Mouse (Mus musculus) lung, adult 18-20 months (tissue): ENCODE results near the gene Endou.
A peak's percentile ranks its signal among the peaks of the same experiment; 100 is the strongest.

ENCODE experiments used
- DNase-seq, 2 experiments: peaks; one replicate each; pipeline ENCODE4 v3.0.0; 2022; ENCODE audit warnings: mixed read lengths in 2 of 2

Endou gene

GRCm38 (mm10) chr15:97754476-97754875 lies 23.3 kb upstream of the Endou start:
- DNase-seq = peak in 1 of 2 experiments; percentile 34

DNA sequence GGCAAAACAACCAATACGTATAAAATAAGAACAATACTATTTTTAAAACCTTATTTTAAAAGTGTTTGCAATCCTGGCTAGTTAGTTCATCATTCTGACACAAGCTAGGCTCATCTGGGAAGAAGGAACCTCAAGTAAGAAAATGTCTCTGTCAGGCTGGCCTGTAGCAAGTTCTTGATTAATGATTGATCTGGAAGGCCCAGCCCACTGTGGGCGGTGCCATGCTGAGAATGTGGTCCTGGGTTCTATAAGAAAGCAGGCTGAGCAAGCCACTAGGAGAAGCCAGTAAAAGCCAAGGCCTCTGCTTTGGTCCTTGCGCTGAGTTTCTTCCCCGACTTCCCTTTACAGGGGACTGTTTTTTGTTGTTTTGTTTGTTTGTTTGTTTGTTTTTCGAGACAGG lies 21.4 kb upstream of the Endou start:
- DNase-seq = no peak

DNA sequence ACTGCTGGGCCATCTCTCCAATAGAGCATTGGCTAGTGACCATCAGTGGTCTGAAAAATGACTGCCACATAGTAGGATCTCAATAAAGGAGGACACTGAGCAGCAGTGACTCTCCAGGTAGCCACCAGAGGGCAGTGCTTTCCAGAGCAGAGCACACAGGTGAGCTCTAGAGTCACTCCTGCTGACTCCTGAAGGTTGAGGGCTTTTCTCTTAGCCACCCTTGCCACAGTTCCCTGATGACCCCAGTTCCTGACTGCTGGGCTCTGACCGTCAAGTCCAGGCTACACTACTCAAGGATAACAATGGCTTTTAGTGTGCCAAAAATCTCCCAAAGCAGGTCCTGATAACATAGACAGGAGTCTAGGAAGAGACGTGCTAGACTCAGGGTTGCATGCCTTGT lies 20.5 kb upstream of the Endou start:
- DNase-seq = peak in 1 of 2 experiments; percentile 28

- peak; percentile 88 to 92 for DNase-seq
These were observed 19.6 kb upstream of the Endou start for GRCm38 (mm10) chr15:97750697-97751096.

GRCm38 (mm10) chr15:97749841-97750240 lies 18.7 kb upstream of the Endou start:
- DNase-seq = no peak

DNA sequence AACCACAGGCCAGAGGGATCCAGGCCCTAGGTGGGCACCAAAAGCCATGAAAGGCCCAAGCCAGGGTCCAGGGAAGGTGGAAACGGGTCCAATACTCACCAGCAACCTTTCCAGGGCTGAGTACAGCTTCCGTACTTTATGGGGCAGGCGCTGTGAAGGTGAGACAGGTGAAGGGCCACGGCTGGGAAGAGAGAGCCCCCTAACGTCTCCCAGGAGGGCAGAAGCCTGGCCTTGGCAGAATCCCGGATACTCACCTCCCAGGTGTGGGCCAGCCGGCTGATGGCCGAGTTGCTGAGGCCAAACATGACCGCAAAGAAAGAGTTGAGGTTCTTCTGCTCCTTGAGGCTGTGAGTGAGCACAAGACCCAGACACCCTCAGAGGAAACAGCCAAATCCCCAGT lies 18.3 kb upstream of the Endou start:
- no peak for DNase-seq

GRCm38 (mm10) chr15:97748964-97749363 lies 17.8 kb upstream of the Endou start:
- DNase-seq = no peak

GRCm38 (mm10) chr15:97748309-97748708 lies 17.2 kb upstream of the Endou start:
- no peak for DNase-seq

DNA sequence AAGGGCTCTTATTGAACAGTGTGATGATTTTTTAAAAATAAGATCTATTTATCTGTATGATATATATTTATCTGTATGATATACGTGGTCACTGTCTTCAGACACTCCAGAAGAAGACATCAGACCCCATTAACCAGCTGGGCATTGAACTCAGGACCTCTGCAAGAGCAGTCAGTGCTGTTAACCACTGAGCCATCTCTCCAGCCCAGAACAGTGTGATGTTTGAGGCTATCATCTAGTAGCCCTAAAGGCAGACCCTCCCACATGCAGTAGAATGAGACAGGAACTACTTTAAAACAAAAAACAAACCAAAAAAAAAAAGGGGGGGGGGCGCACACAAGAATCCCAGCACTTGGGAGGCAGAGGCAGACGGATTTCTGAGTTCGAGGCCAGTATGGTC lies 16.3 kb upstream of the Endou start:
- DNase-seq = no peak

DNA sequence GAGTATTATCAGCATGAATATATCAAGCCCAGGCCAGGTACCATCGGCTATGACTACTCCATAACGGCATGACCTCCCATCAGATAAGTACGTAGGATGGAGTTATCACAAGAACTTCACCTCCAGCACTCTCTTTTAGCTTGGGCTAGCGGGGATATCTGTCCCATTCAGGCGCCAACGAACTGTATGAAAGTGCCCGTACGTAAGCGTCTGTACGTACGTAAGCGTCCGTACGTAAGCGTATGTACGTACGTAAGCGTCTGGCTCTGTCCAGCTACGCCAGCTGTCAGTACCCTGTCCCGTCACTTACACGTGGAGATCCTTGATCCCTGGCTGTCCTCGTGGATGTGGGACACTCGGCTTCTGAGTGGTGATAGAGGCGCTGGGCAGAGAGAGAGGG lies 15.6 kb upstream of the Endou start:
- no peak for DNase-seq

- no peak for DNase-seq
These were observed 15.1 kb upstream of the Endou start for GRCm38 (mm10) chr15:97746278-97746677.

GRCm38 (mm10) chr15:97745331-97745730 lies 14.2 kb upstream of the Endou start:
- DNase-seq = peak in 1 of 2 experiments; percentile 43

DNA sequence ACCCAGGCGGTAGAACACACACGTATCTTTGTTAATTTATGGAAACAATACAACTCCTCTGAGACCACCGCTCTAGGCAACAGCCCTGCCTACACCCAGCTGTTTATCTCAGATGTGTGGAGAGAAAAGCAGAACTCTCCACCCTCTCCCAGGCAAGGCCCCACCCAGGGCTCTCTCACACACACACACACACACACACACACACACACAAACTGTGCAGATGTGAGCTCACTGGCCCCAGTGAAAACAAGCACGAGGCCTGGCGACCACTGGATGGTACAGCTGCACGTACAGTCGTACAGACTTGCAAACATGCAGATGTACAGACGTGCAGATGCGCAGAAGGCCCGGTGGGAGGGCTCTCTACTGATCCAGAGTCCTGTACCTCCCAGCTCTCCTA lies 13.8 kb upstream of the Endou start:
- no peak for DNase-seq

DNA sequence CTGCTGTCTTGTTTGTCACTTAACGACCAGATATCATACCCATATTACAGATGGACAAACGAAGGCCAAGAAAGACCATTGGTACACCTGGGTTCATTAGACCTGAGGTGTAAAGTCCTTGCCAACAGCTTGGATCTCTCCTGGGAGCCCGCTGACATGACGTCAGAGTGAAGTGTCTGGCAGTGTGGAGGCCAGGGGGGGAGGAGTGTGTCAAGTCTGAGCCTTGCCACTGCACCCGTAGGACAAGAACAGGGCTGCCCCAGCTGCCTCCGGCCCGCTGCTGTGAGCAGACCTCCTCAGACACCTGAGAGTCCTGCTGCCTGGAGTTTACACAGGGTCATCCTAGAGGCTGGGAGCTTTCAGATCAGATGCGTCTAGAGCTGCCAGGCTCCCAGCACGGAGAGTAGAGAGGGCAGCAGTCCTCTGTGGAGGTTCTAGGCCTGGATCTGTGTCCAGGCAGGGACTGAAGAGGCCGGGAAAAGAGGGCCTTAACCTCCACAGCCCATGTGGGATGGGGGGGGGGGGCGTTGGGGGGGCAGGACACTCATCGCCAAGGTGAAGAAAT lies 12.9 kb upstream of the Endou start:
- DNase-seq = no peak

GRCm38 (mm10) chr15:97743210-97743609 lies 12.1 kb upstream of the Endou start:
- DNase-seq = no peak

DNA sequence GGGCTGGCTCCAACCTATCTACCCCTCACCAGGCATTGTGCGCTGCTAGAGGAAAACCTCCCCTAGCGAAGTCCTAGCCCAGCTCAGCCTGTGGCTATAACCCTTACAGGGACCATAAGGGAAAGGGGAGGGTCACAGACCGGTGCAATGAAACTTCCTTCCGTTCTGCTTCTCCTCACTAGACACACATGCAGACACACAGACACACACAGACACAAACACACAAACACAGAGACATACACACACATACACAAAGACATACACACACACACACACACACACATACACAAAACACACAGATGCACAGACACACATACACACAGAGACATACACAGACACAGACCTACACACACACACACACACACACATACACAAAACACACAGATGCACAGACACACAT lies 11.5 kb upstream of the Endou start:
- DNase-seq = no peak

DNA sequence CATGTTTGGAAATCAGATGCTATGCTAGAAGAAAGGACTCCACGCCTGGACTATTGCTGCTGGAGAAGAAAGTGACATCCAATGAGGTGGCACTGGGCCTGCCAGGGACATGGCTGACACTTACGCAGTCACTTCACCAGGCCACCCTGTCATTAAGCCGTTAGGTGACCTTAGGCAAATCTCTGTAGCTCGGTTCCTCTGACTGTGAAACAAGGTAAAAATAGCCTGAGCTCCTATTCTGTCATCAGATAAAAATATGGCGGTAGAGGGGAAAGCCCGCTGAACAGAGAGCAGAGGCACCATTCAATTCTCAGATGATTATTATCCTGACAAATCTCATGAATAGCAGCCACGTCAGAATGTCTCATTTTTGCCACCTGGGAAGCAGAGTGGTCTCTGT lies 10.9 kb upstream of the Endou start:
- DNase-seq = no peak

DNA sequence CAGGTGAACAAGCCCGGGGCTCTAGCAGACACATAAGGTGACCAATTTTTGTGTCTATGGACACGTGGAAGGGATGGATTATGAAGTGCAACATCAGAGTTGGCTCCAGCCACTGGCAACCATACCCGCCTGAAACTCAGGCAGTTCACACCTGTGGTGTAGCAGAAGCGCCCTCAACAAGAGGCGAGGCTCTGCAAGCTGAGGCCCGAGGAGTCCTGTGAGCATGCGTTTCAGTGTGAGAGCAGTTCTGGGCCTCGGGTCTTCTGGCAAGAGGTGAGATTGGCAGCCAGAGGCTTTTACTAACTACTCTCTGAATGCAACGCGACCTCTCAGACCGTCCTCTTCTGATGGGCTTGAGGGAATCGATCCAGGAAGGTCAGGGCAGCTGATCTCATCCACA lies 10.5 kb upstream of the Endou start:
- DNase-seq = no peak

DNA sequence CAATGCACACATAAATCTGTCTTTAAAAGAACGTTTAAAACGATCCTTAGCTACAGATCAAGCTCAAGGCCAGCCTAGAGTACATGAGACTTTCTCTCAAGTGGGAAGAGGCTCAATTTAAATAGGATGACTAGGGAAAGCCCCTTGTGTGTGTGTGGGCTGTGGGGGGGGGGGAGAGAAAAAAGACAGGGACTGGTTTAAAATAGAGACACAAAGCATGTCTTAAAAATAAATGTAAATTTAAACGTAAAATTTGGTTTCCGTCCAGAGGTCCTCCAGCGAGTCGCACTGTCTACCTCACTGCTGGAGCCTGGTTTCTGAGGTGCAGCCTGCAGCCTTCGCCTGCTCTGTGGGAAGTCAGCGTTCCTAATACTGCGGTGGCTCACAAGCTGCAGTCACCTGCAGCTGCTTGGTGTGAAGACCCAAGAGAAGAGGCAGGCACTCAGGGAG lies 9.2 kb upstream of the Endou start:
- no peak for DNase-seq

DNA sequence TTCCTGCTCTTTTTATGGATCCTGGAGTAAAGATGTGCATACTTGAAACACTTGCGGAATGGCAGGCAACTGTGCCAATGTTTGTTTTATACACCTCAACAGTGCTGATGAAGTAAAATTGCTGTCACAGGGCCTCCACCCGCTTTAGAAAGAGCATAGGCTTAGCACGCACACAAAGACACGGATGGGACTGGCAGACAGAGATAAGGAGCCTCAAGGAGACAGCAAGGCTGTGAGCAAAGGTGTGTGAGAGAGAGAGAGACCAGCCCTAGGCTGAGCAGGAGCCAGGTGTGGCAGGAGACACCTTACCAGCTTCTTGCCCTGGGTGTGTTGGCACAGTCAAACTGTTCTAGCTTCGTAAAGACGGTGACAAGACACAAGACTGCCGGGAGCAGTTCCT lies 7.8 kb upstream of the Endou start:
- DNase-seq = no peak

DNA sequence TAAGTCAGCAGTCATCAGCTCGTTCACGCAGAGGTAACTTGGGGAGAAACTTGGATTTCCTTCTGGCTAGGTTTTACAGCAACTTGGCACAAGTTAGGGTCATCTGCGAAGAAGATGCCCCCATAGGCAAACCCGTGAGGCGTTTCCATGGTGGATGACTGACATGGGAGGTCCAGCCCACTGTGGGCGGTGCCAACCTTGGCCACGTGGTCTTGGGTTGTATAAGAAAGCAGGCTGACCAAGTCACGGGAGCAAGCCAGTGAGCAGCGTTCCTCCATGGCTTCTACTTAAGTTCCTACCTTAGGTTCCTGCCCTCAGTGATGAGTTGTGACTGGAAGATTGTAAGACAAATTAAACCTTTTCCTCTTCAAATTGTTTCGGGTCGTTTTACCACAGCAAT lies 849 bp upstream of the Endou start:
- no peak for DNase-seq

- DNase-seq = no peak
These were observed 774 bp downstream of the Endou start for GRCm38 (mm10) chr15:97730365-97730764.

DNA sequence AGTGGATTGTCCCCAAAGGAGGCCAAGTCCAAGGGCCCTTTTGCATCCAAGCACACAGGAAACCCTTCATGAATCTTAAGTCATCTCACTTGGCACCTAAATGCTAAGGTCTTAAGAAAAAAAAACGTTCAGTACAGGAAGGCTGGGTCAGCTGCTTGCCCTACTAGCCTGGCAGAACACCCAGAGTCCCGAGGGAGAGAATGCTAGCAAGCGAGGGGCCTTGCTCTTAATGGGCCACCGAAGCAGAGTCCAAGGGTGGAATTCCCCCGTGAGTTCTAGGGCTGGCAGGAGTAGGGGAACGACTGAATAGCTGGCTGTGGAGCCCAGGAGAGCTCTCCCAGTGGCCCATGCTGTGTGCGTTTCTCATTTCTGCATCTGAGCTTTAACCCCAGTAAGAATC lies 2.3 kb downstream of the Endou start:
- DNase-seq = no peak

GRCm38 (mm10) chr15:97728394-97728793 lies 2.7 kb downstream of the Endou start:
- DNase-seq = no peak

DNA sequence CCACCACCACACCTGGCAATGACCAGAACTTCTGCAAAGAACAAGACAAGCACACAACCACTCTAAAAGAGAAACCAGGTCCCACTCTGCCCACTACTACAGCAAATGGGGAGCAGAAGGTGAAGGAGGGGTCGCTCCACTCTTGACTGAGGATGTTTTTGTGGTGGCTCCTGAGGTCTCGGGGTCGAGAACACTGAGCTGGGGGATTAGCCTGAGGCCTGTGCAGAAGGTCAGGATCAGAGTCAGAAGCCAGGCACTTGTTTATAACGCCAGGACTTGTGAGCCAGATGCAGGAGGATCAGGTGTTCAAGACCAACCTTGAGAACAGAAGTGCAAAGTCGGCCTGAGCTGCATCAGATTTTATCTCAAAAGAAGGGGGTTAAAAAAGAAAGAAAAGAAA lies 3.6 kb downstream of the Endou start:
- DNase-seq = no peak

GRCm38 (mm10) chr15:97727048-97727447 lies 4.1 kb downstream of the Endou start:
- peak in 1 of 2 experiments; percentile 58 for DNase-seq
